Mouse (Mus musculus): ENCODE results near the gene Hilpda.

Gene Hilpda

DNA sequence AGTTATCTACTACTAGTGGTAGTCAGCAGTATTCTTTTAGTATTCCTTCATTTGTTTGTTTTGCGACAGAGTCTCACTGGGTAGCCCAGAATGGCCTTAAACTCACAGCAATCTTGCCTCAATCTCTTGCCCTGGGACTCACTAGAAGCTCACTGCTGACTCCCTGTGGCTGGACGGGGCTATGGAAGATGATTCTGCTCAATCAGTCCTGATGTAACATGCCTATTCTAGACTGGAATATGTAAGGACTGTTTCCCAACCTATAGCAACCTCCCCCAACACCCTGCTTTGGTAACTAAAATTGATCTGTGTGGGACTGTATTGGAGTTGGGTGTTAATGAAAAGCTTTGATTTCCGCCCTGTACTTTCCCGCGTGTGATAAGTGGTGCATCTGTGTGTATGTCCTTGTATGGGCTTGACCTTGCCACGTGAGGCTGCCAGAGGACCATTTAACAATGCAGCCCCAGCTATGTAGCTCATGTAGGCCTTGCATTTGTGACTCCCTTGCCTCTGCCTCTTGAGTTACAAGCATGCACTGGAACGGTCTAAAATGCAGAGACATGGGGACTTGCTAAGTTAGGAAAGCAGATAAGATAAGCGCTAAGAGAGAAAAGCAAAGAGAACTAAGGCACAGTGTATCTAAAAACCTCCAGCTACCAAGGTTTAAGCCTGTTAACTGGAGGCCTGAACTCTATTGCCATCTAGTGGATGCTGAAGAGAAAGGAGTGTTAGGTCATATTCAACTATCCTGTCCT, 6.4 kb downstream of the Hilpda start:
- peak; percentile 54 for DNase-seq (ENCODE audit: low read depth)

DNA sequence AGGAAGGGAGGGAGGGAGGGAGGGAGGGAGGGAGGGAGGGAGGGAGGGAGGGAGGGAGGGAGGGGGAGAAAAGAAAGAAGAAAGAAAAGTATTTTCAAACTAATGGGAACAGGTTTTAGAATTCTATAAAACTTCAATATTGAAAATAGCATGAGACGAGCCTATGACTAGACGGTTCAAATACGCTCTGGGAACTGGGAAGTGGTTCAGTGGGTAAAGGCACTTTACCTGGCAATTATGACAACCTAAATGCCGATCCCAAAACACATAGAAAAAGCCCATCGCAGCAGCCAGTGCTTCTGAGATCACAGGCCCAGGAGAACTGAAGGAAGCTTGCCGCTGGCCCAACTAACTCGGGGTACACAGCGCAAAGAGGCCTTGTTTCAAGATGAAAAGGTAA, 7.0 kb downstream of the Hilpda start, which contains the start of gene Fam71f2:
TSS of gene Fam71f2 (plus strand) at position 301 of the 400 bp plus-strand sequence.
- DNase-seq (ENCODE audit: low read depth) = no peak

GRCm38 (mm10) chr6:29280671-29281070, 8.4 kb downstream of the Hilpda start:
- DNase-seq (ENCODE audit: low read depth) = no peak

DNA sequence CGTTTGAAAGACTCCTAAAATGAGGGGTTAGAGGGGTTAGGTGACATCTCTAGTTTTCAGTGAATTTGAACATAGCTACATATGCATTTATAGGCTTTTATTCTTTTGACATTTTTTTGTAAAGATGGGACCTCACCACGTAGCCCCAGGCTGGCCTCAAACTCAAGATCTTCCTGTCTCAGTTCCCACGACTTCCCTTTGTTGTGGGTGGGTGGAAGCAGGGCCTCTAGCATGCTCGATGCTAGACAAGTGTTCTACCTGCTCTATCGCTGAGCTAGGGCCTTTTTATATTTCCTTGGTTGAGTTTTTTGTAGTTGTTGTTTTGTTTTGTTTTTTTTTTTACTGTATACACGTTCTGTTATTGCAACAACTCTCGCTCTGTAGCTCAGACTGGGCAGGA, 14.6 kb downstream of the Hilpda start:
- no peak for DNase-seq (ENCODE audit: low read depth)

DNA sequence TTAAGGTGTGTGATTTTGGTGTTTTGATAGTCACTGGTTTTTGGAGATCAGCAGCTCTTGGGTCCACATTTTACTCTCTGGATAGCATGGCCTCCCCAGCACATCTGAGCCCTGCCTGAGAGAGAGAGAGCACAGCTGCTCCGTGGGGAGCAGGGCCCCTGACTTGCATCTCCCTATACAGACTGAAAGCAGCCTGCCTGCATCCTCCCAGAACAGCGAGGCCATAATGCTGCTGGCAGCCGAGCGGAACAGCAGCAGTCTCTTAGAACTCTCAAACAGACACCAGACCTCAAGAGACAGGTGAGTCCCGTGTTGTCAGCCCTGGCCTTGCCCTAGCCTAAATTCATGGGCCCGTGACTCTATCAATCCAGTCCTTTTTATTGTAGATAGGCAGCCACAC, 15.2 kb downstream of the Hilpda start:
- no peak for DNase-seq (ENCODE audit: low read depth)

DNA sequence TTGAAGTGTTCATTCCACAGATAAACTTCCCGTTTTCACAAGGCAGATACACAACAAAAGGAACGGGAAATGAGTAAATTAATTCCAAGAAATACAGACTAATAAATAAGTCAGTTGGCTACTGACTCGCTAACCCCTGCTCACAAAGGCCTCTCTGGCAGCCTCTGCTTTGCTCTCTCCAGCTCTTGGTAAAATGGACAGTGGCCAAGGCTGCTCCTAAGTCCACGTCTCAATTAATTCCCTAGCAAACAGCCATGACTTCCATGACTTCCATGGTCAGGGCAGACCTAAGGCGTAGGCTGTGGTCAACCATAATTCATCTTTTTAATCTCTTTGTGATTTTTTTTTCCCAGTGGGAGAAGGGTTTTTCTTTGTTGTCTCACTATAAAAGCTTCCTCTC, 15.7 kb downstream of the Hilpda start:
- DNase-seq (ENCODE audit: low read depth) = no peak

- no peak for DNase-seq (ENCODE audit: low read depth)
These were observed 16.4 kb downstream of the Hilpda start for GRCm38 (mm10) chr6:29288651-29289050.

DNA sequence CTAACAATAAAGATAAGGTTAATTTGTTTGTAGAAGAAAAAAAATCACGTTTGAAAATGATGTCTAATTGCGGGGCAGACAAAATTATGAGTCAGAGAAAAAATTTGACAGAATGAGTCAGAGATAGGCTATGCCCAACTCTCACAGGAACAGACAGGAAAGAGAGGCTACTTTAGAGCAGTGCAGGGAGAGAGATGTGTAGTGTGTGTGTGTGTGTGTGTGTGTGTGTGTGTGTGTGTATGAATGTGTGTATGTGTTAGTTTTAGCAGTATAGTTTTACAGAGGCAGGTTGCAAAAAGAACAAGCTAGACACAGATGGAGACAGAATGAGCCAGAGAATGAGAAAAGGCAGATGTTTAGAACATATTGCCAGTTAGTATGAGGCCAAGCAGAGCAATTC, 26.8 kb downstream of the Hilpda start:
- no peak for DNase-seq (ENCODE audit: low read depth)

DNA sequence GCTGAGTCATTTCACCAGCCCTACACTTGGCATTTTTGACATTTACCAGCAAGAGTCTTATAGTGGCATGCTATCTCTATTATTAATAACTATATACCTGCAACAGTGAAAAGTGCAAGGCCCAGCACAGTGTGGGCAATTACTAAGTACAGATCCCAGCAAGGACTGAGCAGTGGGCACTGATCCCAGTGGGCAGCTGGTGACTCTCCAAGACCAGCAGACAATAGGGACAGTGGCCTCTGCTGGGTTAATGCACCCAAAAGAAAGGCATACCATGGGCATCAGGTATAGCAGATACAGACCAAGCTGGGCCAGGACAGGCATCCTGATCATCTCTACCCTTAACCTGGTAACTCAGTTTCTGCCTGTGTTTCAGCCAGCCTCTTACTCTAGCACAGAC, 31.0 kb downstream of the Hilpda start:
- DNase-seq (ENCODE audit: low read depth) = no peak

DNA sequence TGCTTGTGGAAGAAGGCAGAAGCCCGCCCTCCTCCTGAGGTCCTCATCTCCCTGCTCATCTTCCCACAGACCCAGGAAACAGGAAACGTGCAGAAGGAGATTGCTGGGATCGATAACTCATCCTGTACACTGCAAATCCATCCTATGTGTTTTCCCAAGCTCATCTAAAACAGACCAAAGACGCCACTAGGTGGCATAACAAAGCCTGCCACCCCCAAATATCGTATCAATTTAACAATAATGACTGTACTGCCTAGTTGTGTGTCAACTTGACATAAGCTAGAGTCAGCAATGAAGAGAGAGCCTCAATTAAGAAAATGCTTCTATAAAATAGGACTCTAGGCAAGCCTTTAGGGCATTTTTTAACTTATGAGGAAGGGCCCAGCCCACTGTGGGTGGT, 31.4 kb downstream of the Hilpda start:
- DNase-seq (ENCODE audit: low read depth) = no peak

- DNase-seq (ENCODE audit: low read depth) = no peak
These were observed 33.2 kb downstream of the Hilpda start for GRCm38 (mm10) chr6:29305462-29305861.

- DNase-seq (ENCODE audit: low read depth) = no peak
These were observed 36.7 kb downstream of the Hilpda start for GRCm38 (mm10) chr6:29308846-29309605.

- no peak for DNase-seq (ENCODE audit: low read depth)
These were observed 41.5 kb downstream of the Hilpda start for GRCm38 (mm10) chr6:29313690-29314202.

DNA sequence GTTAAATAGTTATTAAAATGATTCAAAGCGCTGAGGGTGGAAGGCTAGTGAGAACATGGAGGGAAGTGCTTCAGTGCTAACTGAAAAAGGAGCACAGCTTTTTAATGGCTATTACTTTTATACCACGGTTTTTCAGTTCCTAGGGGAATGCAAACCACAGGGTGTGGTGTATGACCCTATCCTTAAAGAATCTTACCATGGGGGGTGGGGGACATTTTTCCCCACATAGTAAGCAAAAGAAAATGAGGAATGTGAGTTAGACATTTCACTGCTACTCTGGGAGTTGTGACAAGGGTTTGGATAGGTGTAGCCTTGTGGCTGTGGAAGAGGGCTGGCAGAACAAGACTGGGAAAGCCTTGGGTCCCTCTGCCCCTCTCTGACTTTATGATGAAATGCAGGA, 45.0 kb downstream of the Hilpda start:
- no peak for DNase-seq (ENCODE audit: low read depth)

- no peak for DNase-seq (ENCODE audit: low read depth)
These were observed 45.7 kb downstream of the Hilpda start for GRCm38 (mm10) chr6:29317941-29318340.

- no peak for DNase-seq (ENCODE audit: low read depth)
These were observed 46.6 kb downstream of the Hilpda start, which contains the start of gene Fam71f1 for GRCm38 (mm10) chr6:29318879-29319278. TSS of gene Fam71f1 (plus strand) at chr6:29319140.

GRCm38 (mm10) chr6:29321586-29321985, 49.3 kb downstream of the Hilpda start:
- DNase-seq (ENCODE audit: low read depth) = no peak

- no peak for DNase-seq (ENCODE audit: low read depth)
These were observed 49.9 kb downstream of the Hilpda start for GRCm38 (mm10) chr6:29322147-29322546.

- DNase-seq (ENCODE audit: low read depth) = no peak
These were observed 50.4 kb downstream of the Hilpda start for GRCm38 (mm10) chr6:29322735-29323134.
